Mouse (Mus musculus): ENCODE results near the gene Atf4.

Gene Atf4

DNA sequence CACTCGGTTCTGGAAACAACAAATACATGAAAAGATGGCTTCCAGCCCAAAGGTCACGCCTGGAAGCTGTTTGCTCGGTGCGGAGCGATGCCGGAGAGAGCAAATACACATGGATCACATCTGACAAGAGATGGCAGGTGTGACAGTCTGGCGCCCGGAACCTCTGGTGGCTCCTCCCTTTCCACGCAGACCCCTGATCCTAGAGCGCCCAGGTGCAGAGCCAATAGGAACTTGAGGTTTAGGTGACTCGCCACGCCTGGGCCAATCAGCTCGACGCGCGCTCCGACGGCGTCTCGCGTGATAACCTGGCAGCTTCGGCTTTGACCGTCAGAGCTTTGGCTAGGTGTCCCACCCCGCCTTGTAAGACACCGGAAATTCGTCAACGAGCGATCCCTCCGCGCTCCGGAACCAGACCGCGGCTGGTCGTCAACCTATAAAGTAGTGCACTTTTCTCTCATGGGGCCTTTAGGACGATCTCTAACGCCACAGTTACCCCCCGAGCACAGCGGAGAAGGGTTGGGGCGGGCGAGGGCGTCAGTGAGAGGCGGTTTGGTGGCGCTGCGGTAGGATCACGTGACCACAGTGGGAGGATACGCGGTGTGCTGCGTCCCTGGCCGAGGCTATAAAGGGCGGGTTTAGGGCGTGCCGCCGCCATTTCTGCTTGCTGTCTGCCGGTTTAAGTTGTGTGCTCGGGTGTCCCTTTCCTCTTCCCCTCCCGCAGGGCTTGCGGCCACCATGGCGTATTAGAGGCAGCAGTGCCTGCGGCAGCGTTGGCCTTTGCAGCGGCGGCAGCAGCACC lies at the start of gene Atf4:
Gene Atf4 (plus strand): TSS at position 338 of the 799 bp plus-strand sequence.
- DNase-seq (ENCODE audit: low spot score), result peak; percentile 99

- DNase-seq (ENCODE audit: low spot score), result no peak
These were observed 48.9 kb upstream of the Atf4 start for GRCm38 (mm10) chr15:80206057-80206565.

DNA sequence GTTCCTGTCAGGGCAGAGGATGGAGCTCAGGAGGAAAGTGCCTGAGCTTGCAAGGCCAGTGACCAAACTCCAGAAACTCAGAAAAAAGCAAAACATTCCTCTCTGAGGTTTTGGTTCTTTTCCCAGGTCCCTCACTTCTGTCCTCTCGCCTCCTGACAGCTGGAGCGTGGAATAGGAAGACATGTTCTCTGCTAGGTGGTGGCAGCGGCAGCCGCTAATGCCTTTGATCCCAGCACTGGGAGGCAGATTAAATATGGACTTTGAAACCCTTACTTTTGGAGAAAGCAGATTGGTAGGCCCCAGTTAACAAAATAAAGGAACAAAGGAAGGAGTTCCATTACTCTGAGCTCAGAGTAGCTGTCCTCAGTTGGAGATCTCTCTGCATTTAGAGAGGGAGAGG lies 46.5 kb upstream of the Atf4 start:
- DNase-seq (ENCODE audit: low spot score), result no peak

- DNase-seq (ENCODE audit: low spot score), result no peak
These were observed 41.3 kb upstream of the Atf4 start for GRCm38 (mm10) chr15:80213688-80214087.

- peak; percentile 59 for DNase-seq (ENCODE audit: low spot score)
These were observed 39.1 kb upstream of the Atf4 start for GRCm38 (mm10) chr15:80215716-80216479.

- DNase-seq (ENCODE audit: low spot score), result no peak
These were observed 38.5 kb upstream of the Atf4 start for GRCm38 (mm10) chr15:80216480-80216820.

DNA sequence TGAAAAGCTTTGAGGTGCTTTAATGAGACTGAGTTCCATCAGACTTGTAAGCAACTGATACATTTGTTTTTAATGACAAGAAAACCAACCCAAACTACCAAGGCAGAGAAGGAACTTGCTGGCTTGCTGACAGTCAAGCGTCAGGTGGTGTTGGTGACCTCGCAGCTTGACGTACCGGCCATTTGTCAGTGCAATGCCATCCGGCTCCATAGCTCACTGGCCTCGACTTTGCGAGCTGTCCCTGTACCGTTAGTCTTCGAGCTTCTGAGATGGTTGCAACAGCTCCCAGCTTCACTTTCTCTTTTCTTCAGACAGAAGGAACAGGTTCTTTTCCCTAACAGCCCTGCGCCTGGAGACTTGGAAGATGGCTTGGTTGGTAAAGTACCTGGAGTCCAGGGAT lies 37.5 kb upstream of the Atf4 start:
- DNase-seq (ENCODE audit: low spot score), result no peak

- peak; percentile 68 for DNase-seq (ENCODE audit: low spot score)
These were observed 35.8 kb upstream of the Atf4 start for GRCm38 (mm10) chr15:80219211-80219610.

DNA sequence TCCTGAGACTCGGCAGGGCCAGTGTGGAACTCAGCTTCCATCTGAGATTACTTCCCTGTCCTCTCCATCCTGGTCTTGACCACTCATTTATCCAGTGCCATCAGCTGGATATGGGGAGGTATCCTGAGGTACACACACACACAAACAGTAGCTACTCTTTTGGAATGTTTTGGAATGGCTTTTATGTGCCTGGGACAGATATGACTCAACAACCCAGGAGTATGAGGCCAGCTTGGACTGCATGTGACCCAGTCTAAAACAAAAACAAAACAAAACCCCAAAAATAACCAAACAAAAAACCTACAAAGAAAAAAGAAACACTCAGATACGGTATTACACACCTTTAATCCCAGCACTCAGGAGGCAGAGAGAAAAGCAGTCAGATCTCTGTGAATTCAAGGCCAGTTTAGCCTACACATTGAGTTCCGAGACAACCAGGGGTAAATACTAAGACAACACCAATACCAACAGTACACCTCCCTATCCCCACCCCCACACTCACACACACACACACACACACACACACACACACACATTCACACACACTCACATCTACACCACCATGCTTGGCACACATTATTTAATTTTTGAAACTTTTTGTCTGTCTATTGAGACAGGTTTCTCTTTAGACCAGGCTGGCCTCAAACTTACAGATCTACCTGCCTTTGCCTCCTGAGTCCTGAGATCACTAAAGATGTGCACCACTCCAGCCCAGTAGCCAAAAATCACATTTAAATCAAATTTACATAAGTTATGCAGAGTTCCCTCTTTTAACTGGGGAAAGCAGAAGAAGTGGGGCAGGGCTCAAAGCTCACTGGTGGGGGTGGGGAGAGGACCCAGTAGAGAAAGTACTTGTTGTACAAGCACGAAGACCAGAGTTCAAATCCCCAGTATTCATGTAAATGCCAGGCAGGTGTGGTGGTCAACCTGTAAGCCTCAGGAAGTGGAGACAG lies 35.0 kb upstream of the Atf4 start:
- DNase-seq (ENCODE audit: low spot score), result no peak

GRCm38 (mm10) chr15:80221031-80221430 lies 34.0 kb upstream of the Atf4 start:
- DNase-seq (ENCODE audit: low spot score), result no peak

GRCm38 (mm10) chr15:80223751-80224150 lies 31.2 kb upstream of the Atf4 start:
- DNase-seq (ENCODE audit: low spot score), result no peak

GRCm38 (mm10) chr15:80225208-80225607 lies 29.8 kb upstream of the Atf4 start:
- peak; percentile 80 for DNase-seq (ENCODE audit: low spot score)

- peak; percentile 84 for DNase-seq (ENCODE audit: low spot score)
These were observed 29.2 kb upstream of the Atf4 start for GRCm38 (mm10) chr15:80225796-80226195.

- peak; percentile 5 for DNase-seq (ENCODE audit: low spot score)
These were observed 26.7 kb upstream of the Atf4 start for GRCm38 (mm10) chr15:80228071-80228800.

DNA sequence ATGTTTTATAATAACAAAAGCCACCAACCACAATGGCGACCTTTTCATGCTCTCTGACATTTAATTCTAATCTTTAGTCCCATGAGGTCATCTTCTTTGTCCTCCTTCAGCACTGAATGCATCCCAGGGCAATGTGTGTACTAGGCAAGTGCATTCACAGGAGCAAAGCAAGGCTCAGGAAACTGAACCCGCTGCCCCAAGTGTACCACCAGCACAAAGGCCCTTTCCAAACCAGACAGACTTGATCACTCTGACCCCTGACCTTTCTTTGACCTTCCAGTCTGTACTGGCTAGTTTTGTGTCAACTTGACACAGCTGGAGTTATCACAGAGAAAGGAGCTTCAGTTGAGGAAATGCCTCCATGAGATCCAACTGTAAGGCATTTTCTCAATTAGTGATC lies 22.7 kb upstream of the Atf4 start:
- peak; percentile 75 for DNase-seq (ENCODE audit: low spot score)

- DNase-seq (ENCODE audit: low spot score), result no peak
These were observed 21.9 kb upstream of the Atf4 start for GRCm38 (mm10) chr15:80233053-80233452.

DNA sequence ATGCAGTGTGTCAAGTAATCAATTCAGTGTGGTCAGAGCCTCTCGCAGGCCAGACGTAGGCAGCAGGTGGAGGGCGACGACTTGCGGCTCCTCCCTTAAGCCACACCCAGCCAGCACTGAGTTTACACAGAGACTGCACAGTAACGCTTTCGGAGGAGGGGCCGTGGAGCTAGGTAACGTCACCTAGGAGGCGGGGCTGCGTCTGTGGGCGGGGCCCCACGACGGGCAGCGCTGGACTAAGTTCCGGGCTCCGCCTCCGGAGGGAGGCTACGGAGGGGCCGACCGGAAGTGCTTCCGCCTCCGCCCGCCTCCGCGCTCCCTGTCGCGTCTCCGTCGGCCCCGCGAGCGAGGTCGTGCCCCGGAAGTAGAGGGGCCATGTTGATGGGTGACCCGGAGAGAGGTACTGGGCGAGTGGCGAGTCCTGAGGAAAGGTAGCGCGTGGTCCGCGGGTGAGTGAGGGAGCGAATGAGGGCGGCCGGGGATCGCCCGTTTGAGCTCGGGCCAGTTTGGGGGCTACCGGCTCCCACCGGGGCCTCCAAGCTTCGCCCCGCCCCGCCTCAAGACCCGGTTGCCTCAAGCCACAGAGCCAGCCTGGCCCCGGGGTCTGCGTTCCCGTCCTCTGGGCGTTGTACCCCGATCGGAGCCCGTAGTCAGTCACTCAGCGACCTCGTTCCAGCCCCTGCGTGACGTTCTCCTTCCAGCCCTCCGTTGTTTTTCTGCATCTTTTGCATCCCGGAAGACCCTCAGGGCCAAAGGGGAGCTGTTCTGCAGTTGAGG lies 21.1 kb upstream of the Atf4 start, which contains the start of gene Mief1:
Gene Mief1 (plus strand): TSS at position 286 of the 777 bp plus-strand sequence.
- DNase-seq (ENCODE audit: low spot score), result peak; percentile 97

DNA sequence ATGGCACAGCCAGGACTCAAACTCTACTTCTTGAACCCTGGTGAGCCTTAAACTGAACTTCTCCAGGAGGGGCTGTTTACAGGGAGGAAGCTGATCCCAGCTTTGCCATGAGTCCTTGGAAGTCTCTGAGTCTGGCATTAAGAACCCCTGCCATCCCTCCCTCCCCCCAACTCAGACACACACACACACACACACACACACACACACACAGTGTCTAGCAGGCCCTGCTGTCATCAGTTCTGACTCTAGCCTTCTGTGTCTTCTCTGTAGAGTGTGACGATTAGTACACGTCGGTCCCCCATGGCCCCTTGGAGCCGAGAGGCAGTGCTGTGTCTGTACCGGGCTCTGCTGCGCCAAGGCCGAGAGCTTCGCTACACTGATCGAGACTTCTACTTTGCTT lies 19.4 kb upstream of the Atf4 start, which contains the start of gene AC140267.1:
Gene AC140267.1 (plus strand): TSS at position 301 of the 400 bp plus-strand sequence.
- no peak for DNase-seq (ENCODE audit: low spot score)

DNA sequence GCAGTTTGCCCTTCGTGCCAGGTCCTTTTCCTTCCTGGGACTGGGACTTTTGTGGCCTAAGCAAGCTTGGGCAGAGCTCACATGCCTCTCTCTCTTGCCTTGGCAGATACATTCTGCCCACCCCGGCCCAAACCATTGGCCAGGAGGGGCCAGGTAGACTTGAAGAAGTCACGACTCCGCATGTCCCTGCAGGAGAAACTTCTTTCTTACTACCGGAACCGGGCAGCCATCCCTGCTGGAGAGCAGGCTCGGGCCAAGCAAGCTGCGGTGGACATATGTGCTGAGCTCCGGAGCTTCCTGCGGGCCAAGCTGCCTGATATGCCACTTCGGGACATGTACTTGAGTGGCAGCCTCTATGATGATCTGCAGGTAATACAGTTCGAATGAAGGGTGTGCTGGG lies 6.8 kb upstream of the Atf4 start:
- DNase-seq (ENCODE audit: low spot score), result no peak

DNA sequence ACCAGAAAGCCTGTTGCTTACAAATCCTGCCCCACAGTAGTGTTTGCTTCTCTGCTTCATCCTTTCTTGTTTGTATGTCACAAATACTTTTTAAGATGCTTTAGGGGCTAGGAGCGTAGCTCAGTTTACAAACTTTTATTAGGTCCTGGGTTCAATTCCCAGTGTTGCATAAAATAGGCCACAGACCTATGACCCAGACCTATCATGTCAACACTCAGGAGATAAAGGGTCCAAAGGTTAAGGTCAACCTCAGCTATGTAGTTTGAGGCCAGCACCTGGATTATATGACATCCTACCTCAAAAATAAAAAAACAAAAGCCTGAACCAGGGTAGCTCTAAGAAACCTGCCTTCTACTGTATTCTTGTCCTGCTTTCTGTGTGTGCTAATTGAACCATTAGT lies 6.4 kb upstream of the Atf4 start:
- no peak for DNase-seq (ENCODE audit: low spot score)
